Mouse (Mus musculus) spleen, adult 2 months (tissue): Measurements from ENCODE around the gene Acaca.

Experiments
- CTCF ChIP-seq: fragments of 200-500 bp; IDR thresholded peaks from 2 replicates; pipeline ENCODE4 v1.5.1; 2011; ENCODE audit warnings: mild to moderate bottlenecking, inconsistent platforms; ENCODE audit not compliant: insufficient read depth, insufficient read length, insufficient replicate concordance; ENCODE audit errors: extremely low read depth
- POLR2A ChIP-seq: fragments of 200-500 bp; IDR thresholded peaks from 2 replicates; pipeline ENCODE4 v1.6.1; 2011; ENCODE audit warnings: low read depth, low read length, inconsistent platforms

GRCm38 (mm10) chr11:84368902-84369301 lies 239.4 kb downstream of the Acaca start:
- TF ChIP-seq CTCF (no peak), POLR2A (no peak)
